Mouse (Mus musculus) layer of hippocampus, postnatal 14 days (tissue): ENCODE data around the gene Setd1b. TPM values are rescaled to one million over a fixed set of nuclear protein-coding genes. Genes with fewer than 3 reads are reported as not detected.

Source experiments
- DNase-seq, 2 experiments: peaks; one replicate each; pipeline ENCODE4 v3.0.0; 2021 to 2022; ENCODE audit warnings: low spot score in 2 of 2, mixed read lengths in 1 of 2
- total RNA-seq, 2 experiments: library from RNA; stranded (reverse); gene quantifications; 2 replicates each; pipeline ENCODE4 v1.2.3; 2021

Gene Setd1b
- total RNA-seq, 2 experiments from 2014 or later: 31.1 to 31.2 TPM

GRCm38 (mm10) chr5:123138953-123139721 is 2.9 kb upstream of the Setd1b start:
- DNase-seq: peak; percentile 86 to 90

GRCm38 (mm10) chr5:123139722-123140627 is 2.0 kb upstream of the Setd1b start:
- peak in 1 of 2 experiments; percentile 37 for DNase-seq

- peak; percentile 93 to 96 for DNase-seq
Observed at GRCm38 (mm10) chr5:123140694-123141554, 1.1 kb upstream of the Setd1b start.

GRCm38 (mm10) chr5:123141555-123142160 is 335 bp upstream of the Setd1b start:
- DNase-seq: no peak

- no peak for DNase-seq
Observed at GRCm38 (mm10) chr5:123143251-123143970, 1.4 kb downstream of the Setd1b start.

GRCm38 (mm10) chr5:123143971-123144745 is 2.2 kb downstream of the Setd1b start:
- DNase-seq: no peak

GRCm38 (mm10) chr5:123144746-123145590 is 3.0 kb downstream of the Setd1b start:
- DNase-seq: no peak

- DNase-seq: no peak
Observed at GRCm38 (mm10) chr5:123146357-123146756, 4.4 kb downstream of the Setd1b start.

- DNase-seq: no peak
Observed at GRCm38 (mm10) chr5:123147569-123147968, 5.6 kb downstream of the Setd1b start.

- no peak for DNase-seq
Observed at GRCm38 (mm10) chr5:123148073-123148722, 6.2 kb downstream of the Setd1b start.

- DNase-seq: peak; percentile 90 to 93
Observed at GRCm38 (mm10) chr5:123149451-123150400, 7.7 kb downstream of the Setd1b start.

- no peak for DNase-seq
Observed at GRCm38 (mm10) chr5:123150641-123151040, 8.6 kb downstream of the Setd1b start.

- no peak for DNase-seq
Observed at GRCm38 (mm10) chr5:123151077-123151476, 9.1 kb downstream of the Setd1b start.

- no peak for DNase-seq
Observed at GRCm38 (mm10) chr5:123151707-123152362, 9.8 kb downstream of the Setd1b start.

GRCm38 (mm10) chr5:123152901-123153300 is 10.9 kb downstream of the Setd1b start:
- DNase-seq: no peak

- DNase-seq: peak; percentile 68 to 82
Observed at GRCm38 (mm10) chr5:123155425-123155824, 13.4 kb downstream of the Setd1b start.
